Mouse (Mus musculus) naive thymus-derived CD4-positive, alpha-beta T cell, adult 5 months (primary cell): Measurements from ENCODE around the gene Ccdc90b. TPM values are rescaled to one million over a fixed set of nuclear protein-coding genes. Genes with fewer than 3 reads are reported as not detected.

Source experiments
- polyA plus RNA-seq: library from polyadenylated mRNA; unstranded; fragments of 100-300 nt; shearing (Covaris generic); gene quantifications from one replicate; pipeline ENCODE4 v1.2.1, GENCODE M21; 2017

Gene Ccdc90b
- 7.5 TPM for polyA plus RNA-seq

GRCm38 (mm10) chr7:92560986-92561876 is at the start of gene Ccdc90b:
Ccdc90b (plus strand) TSS chr7:92561149.

Other genes starting within 250 kb of the Ccdc90b start
- gene Ankrd42, start 76.0 kb downstream of the Ccdc90b start, polyA plus RNA-seq: not detected
- 70.3 TPM for gene Pcf11, start 108.8 kb downstream of the Ccdc90b start, polyA plus RNA-seq
- gene Rab30, start 180.5 kb downstream of the Ccdc90b start, polyA plus RNA-seq: 0.04 TPM